Mouse (Mus musculus): ENCODE results near the gene Nid2.
A peak's percentile ranks its signal among the peaks of the same experiment; 100 is the strongest.

The Nid2 gene

DNA sequence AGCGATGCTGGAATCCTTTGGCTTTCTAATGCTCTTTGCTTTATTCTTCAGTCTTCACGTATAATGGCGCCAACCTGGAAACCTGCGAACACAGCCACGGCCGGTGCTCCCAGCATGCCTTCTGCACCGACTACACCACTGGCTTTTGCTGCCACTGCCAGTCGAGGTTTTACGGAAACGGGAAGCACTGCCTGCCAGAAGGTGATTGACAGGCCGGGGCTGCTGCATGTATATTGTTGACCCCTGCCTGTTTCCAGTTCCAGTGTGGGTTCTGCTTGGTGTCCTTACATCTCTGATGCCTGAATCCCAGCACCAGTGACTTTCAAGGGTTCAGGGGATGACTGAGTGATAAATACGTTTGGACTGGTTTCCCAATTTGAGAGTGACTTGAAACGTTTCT, 26.9 kb downstream of the Nid2 start:
- DNase-seq (ENCODE audit: low spot score in 2 of 2): no peak

DNA sequence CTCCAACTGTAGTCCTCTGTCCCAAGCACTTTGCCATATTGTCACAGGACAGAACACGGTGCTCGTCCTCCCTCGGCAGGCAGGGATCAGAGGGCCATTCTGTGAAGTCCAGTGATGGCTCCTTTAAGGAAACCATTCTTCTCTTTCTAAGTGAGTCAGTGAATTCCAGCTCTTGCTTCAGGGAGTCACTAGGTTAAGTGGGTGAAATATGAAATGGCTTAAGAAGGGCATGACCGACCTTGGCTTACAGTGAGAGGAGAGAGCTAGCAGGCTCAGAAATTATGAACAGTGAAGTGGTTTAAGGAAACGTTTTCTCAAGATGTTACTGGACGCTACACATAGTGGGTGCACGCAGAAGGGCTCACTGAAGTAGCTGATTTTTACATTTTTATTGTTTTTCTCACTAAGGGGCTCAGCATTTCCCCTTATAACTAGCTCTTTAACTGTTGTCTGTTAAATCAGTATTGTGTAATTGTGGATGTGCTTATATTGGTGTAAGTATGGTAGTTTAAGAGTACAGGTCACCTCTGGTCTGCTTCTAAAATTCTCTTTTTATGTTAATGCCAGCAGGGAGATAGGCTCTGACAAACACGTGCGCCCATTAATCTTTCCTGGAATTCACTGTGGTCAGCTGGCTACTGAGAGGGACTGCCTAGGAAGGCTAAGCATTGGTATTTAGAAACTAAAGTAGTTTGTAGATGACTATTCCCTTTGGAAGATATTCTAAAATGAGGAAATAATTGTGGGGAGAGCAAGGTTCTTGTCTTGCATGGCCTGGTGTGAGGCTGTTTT, 34.9 kb downstream of the Nid2 start:
- DNase-seq (ENCODE audit: low spot score in 2 of 2): no peak

DNA sequence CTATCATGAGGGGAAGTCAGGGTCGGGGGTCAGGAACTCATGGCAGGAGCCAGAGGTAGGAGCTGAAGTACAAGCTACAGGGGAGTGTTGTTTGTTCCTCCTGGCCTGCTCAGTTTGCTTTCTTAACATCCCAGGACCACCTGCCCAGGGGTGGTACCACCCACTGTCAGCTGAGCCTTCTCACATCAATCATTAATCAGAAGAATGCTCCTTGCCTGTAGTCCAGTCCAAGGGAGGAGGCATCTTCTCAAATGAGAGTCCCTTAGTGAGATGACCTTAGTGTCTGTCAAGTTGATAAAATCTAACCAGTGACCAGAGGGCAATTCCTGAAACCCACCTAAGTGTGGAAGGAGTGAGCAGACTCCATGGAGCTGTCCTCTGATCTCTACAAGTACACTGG, 37.4 kb downstream of the Nid2 start:
- no peak for DNase-seq (ENCODE audit: low spot score in 2 of 2)

DNA sequence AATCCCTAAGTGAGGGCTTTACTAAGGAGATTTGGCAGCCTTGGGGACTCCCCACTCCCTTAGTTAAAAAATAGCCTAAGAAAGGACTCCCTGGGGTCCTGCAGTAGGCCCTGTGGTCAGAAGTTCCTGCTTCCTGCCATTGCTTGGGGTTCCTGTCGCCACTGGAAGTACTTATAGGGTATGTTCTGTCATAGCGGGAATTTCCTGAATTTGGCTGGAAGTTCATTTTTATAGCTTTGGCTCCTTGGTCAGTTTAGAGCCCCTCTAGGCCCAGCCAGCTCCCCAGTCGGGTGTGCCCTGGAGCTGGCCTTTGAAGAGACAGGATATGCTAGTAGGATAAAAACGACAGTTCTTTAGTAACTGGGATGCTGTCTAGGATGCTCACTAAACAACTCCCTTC, 43.8 kb downstream of the Nid2 start:
- DNase-seq (ENCODE audit: low spot score in 2 of 2): no peak

DNA sequence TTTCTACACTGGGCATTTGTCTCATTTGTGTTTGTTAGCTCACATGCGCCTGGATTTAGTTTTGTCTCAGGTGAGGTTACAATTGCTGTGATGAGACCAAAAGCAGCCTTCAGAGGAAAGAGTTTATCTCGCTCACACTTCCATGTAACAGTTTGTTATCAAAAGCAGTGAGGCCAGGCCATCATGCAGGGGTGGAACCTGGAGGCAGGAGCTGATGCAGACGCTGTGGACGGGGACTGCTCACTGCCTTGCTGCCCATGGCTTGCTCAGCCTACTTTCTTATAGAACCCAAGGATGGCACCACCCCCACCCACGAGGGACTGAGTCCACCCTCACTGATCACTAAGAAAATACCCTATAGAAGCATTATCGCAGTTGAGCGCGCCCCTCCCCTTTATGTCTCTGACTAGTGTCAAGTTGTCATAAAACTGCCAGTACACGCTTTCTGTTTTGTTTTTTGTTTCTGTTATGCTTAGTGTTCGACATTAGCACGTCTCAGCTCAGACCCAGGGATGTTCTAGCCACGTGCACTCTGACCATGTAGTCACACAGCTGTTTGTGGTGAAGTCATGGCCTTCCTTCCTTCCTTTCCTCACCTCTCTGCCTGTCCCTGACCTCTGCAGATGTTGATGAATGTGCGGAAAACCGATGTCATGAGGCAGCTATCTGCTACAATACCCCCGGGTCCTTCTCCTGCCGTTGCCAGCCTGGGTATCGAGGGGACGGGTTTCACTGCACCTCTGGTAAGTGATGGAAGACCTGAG, 45.7 kb downstream of the Nid2 start:
- DNase-seq (ENCODE audit: low spot score in 2 of 2): no peak

DNA sequence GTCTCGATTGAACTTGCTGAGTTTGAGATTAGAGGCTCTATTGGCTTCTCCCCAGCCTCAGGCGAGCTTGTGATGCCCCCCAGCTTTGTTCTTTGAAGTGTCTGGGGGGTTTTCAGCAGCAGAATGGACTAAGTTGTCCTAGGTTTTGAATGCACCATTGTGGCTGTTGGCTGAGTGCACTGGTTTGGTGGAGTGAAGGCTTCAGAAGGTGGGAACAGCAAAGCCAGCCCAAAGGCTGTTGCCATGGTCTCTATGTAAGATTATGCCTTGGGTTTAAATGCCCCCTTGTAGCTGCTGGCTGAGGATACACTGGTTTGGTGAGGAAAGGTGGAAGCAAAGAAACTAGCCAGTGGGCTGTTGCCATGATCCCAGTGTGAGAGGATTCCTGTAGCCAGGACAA, 49.4 kb downstream of the Nid2 start:
- DNase-seq (ENCODE audit: low spot score in 2 of 2): no peak

DNA sequence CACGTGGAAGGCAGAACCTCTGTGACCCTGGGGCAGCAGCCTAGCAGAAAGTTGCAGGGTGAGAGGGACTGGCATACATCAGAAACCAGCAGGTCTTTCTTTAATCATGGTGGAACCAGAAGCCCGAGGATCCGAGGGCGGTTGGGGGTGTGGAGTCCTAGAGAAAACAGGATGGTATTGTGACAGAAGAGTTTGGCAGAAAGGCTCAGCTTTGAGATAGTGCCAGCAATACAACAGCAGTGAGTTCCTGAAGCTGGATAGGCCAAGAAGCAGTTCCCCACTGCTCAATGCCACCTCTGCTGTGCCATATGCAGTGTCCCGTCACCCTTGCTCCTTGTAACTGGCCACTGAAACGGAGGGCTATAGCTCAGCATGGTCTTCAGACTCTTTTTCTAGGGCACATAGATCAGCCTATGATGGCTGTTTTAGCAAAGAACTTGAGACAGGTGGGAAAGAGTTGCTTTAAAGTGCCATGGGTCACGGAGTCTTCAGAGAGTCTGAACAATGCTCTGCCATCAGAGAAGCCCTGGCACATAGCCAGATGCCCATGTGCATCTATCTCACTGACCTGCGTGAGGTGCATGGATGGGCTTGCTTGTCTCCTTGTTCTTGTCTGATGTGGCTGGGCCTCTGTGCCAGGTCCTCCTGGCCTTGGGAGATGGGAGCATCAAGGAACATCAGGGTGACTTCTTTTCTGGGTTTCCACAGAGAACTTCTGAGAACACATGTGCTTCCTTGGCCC, 50.6 kb downstream of the Nid2 start:
- no peak for DNase-seq (ENCODE audit: low spot score in 2 of 2)

DNA sequence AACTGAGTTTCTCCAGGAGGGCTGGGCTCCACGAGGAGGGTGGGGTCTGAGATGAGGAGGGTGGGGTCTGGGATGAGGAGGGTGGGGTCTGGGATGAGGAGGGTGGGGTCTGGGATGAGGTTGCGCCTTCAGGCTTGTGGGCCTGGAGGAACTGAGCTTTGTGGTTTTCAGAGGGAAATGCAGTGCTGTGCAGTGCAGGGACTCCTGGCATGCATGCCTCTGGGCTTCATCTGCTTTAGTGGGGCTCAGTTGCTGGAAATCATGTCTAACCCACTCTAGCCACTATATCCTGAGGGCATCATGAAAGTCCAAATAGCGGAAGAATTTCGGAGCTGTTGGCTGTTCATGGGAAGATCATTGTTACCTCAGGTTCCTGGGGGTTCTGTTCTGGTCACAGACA, 52.2 kb downstream of the Nid2 start:
- DNase-seq (ENCODE audit: low spot score in 2 of 2): no peak

DNA sequence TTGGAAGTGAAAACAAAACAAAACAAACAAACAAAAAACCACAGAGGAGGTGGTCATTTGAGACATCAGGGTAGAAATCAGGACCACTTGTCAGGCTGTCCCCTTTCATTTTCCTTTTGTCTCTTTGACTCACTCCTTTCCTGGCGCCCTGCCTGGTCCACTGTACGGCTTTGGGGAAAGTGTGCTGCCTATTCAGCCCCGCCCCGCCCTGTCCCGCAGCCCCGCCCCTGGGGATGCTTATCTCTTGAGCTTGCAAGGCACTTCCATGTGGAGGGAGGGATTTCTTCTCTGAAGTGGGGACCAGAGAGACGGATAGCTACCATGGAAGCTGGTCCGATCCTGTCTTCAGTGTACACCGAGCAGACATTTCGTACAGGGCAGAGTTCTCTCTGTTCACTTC, 52.6 kb downstream of the Nid2 start:
- DNase-seq (ENCODE audit: low spot score in 2 of 2): no peak

DNA sequence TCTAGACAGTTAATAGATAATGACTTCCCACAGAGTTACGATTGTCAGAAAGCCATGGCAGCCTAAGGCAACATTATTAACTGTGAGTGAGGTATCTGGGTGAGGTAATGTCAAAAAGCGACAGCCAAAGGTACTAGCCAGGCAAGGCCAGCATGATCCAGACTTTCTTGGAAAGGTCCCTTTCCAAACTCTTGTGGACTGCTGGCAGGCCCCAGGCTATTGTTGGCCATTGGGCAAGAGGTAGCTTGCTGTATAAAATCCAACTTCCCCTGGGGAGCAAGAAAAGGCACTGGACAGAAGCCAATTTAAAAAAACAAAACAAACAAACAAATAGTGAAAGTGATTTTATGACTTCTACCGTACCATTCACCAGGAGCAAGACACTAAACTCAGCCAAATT, 56.3 kb downstream of the Nid2 start:
- DNase-seq (ENCODE audit: low spot score in 2 of 2): no peak

DNA sequence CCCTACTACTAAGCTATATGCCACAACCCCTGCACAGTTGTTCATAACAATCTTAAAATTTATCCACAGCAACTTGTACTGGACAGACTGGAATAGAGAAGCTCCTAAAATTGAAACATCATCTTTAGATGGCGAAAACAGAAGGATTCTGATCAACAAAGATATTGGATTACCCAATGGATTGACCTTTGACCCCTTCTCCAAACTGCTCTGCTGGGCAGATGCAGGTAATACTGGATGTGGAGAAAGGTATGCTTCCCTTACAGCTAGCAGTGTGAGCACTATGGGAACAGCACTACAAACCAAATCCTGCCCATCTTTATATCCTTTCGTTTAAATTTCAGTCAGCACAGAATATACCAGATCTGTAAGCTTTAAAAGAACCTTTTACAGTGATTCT, 56.8 kb downstream of the Nid2 start:
- no peak for DNase-seq (ENCODE audit: low spot score in 2 of 2)

DNA sequence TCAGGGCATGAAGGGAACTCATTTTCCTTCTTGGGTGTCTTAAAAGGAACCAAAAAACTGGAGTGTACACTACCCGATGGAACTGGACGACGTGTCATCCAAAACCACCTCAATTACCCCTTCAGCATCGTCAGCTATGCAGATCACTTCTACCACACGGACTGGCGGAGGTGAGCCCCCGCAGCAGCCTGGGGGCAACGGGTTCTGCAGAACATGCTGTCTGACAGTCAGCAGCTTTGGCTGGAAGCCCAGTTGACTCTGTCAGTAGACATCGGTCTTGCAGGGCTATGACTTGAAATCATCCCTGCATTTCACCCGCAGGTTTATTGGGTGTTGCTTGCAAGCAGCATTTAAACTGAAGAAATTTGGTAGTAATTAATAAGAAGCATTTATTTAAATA, 58.9 kb downstream of the Nid2 start:
- DNase-seq (ENCODE audit: low spot score in 2 of 2): no peak

DNA sequence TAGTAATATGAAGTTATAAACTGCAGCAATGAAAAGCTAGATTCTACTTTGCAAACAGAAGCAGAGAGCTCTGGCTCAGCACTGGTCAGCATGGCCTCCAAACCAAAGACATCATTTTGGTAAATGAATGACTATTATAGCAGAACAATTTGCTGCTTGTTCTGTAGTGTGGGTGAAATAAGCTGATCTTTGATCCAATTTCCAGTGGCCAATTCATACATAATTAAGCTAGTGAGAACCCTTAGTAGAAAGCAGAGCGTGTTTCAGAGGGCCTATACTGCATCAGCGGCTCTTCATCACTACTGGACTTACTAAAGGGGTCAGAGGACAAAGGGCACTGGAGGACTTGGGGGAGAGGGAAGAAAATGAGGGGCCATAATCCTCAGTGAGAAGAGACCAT, 62.0 kb downstream of the Nid2 start:
- DNase-seq (ENCODE audit: low spot score in 2 of 2): no peak

DNA sequence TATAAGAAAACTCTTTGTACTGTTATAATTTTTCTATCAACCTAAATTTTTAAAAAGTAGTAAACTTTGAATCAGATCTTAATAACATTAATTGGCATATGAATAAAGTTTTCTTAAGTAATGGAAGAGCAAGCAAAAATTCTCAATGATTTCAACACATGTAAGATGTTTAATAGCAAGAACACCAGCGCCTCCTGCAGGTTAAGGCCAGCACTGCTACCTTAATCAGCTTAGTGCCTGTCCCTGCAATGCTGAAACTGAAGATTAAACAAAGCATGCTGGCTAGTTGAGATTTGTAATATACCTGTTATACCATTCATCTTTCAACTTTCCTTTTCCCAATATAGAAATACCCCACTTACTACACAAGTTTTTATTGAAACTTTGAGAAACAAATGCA, 66.9 kb downstream of the Nid2 start:
- peak; percentile 61 to 90 for DNase-seq (ENCODE audit: low spot score in 2 of 2)

DNA sequence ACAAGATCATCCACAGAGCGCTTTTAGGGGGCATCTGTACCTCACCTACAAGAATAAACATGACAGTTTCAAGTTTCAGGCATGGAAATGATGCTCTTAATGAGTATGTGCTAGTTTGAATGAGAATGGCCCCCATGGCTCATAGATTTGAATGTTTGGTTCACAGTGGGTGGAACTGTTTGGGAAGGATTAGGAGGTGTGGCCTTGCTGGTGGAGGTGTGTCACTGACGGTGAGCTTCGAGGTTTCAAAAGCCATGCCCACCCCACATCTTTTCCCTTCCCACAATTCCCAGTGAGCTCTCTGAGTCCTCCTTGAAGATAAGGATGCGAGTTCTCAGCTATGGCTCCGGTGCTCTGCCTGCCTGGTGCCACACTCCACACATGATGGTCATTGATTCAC, 70.6 kb downstream of the Nid2 start:
- no peak for DNase-seq (ENCODE audit: low spot score in 2 of 2)

DNA sequence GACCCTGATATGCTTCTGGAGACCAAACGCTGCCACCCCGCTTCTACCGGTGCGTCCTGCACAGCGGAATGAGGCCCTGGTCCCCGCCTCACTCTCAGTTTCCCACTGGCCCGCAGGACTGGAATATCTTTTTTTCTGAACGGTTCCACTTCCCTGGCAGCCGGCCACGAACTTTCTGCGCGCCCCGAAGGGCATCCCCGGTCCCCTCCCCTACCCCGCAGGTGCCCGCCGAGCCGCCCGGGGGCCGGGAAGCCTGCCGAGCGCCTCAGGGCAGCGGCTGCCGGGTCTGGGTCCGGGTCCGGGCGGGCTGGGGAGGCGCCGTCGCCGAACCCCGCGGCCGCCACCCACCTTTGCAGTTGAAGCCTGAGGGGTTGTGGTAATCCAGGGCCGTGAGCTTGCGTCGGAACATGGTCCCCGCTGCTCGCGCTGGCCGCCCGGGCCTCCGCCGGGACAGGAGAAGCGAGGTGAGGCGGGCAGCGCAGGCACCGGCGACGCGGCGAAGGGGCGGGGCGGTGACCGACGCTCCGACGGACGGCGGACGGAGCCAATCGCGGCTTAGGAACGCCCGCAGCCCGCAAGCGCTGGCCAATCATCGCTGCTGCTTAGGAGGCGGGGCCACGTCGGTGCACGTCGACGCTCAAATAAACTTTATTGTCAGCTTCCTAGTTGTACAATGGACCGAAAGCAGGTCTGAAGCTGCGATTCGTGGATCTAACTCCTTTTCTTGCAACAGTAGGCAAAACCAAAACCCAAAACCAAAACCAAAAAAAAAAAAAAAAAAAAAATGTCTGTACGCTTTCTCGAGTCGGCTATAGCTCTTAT, 72.5 kb downstream of the Nid2 start, which contains the start of gene Rtraf:
Rtraf (minus strand) TSS at position 504 of the 822 bp plus-strand sequence.
- peak; percentile 91 to 93 for DNase-seq (ENCODE audit: low spot score in 2 of 2)

DNA sequence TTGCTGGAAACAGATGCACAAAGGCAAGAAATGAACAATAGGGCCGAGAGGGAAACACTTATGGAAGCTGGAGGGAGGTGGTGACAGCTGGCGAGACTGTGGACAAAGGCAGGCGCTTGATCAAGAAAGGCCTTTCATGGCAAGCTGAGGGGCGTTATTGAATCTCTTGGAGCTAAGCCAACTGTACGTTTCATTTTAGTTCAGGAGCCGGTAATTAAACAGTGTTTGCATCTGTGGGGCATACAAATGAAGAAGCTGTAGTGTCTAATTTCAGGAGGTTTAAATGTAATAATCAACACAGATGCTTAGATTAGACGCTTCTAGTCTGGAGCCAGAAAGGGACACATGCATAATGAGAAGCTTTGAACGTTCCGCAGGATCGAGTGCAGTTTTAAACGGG, 74.4 kb downstream of the Nid2 start:
- DNase-seq (ENCODE audit: low spot score in 2 of 2): no peak

DNA sequence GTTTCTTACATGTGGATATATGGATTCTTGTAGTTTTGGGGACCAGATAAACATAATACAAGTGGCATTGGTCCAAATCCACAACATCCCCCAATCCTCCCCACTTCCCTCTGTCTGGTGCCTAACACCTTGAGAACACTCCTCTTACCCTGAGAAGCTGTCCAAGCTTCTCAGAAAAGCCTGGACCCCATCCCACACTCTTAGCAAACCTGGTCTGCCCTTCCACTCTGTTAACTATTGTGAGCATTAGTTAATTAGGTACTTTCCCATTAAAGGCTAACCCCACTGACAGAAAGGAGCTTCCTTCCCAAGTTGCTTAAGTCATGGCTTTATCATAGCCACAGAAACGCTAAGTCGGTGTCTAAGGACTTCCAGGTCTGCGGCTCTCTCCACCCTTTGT, 85.2 kb downstream of the Nid2 start:
- no peak for DNase-seq (ENCODE audit: low spot score in 2 of 2)

DNA sequence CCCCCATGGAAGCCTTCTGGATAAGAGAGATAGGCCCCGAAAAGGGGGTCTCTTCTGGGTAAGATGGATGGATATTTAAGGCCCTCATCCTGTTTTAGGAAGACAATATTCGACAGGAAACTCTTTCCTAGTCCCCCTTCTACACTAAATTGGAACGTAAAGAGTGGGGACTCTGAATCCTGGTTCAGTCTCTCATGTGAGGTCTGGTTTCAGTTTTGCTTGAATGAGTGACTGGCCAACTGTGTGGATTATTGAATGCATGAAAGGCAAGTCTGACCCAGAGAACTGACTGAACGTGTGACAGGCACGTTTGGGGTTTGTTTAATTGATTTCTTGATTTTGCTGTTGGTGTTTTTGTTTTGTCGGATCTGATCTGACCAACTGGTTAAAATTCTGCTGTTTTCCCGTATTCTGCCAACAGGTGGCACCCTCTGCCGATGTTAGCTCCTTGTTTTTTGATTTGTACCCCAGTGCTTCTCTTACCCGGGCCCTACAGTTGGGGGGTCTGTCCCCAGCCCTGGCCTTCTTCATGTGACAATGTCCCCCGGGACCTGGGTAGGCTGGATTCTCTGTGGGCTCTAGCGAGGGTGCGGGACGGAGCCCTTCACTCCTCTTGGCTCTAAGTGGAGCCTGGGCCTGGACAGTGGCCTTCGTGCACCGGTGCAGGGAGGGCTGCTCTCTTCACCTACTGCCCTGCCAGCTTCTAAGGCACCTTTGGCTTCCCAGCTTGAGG, 88.7 kb downstream of the Nid2 start:
- DNase-seq (ENCODE audit: low spot score in 2 of 2): peak; percentile 30 to 65

DNA sequence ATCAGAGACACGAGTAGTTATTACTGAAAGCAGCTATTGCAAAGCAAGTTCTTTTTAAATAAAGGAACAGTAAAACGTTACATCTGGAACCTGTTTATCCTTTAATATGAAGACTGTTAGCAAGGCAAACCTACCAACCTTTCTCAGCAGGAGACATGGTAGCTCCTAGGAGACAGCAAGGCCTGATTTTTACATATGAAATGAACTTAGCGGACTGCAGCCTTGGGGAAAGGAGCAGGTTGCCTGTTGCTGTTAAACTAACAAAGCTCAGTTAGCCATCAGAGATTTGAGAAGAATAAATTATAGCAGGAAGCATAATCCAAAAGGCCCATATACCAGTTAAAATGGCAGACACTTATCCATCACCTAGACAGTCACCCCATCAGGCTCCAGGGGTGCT, 102.4 kb downstream of the Nid2 start:
- no peak for DNase-seq (ENCODE audit: low spot score in 2 of 2)

DNA sequence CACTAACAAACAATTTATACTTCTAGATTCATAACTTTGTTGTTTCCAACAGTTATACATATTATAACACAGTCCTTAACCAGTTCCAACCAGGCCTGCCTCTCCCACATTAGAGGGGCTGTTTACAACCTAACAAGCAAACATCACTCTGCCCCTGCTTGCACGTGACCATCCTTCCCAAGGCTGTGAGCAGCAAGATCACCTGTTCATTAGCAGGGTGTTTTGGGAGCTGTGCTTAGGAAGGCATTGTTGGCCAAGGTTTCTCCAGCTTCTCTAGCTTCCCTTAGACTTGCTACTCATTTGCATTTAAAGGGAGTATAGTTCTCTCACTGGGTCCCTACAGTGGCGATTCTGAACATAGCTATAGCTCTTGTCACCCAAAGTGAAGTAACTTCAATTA, 107.2 kb downstream of the Nid2 start:
- DNase-seq (ENCODE audit: low spot score in 2 of 2): no peak

Measured in urinary bladder, postnatal 4 days (tissue).